Mouse (Mus musculus): ENCODE data around the gene Fam71f2. TPM values are rescaled to one million over a fixed set of nuclear protein-coding genes. Genes with fewer than 3 reads are reported as not detected.
A peak's percentile ranks its signal among the peaks of the same experiment; 100 is the strongest.

Gene Fam71f2
- total RNA-seq, 2 experiments from 2014 or later = 0.25 TPM; not detected in 1

- Histone ChIP-seq H3K27ac (no peak overlapping the region), H3K4me3 (no peak overlapping the region)
- intact Hi-C loops (cut with DNase I) = no loop called here
- DNase-seq = no peak
- no peak for TF ChIP-seq CTCF (IDR thresholded peaks at IDR 0.05)
Observed at GRCm38 (mm10) chr6:29259418-29259817, 20.0 kb upstream of the Fam71f2 start.

GRCm38 (mm10) chr6:29261831-29262230 lies 17.6 kb upstream of the Fam71f2 start:
- DNase-seq = peak; percentile 37
- intact Hi-C loops (cut with DNase I) = no loop called here
- Histone ChIP-seq H3K27ac (peak overlapping the region; percentile 58), H3K4me3 (no peak overlapping the region)
- TF ChIP-seq CTCF (IDR thresholded peaks at IDR 0.05) = no peak

- intact Hi-C loops (cut with DNase I) = no loop called here
- no peak for TF ChIP-seq CTCF (IDR thresholded peaks at IDR 0.05)
- no peak overlapping the region for H3K4me3 ChIP-seq
- peak; percentile 83 for DNase-seq
- H3K27ac ChIP-seq = peak overlapping the region; percentile 60
Observed at GRCm38 (mm10) chr6:29263650-29264455, 15.5 kb upstream of the Fam71f2 start.

GRCm38 (mm10) chr6:29264456-29264781 lies 15.0 kb upstream of the Fam71f2 start:
- peak overlapping the region; percentile 49 for H3K27ac ChIP-seq
- no peak for TF ChIP-seq CTCF (IDR thresholded peaks at IDR 0.05)
- H3K4me3 ChIP-seq = no peak overlapping the region
- DNase-seq = no peak
- intact Hi-C loops (cut with DNase I) = no loop called here

GRCm38 (mm10) chr6:29266936-29267335 lies 12.5 kb upstream of the Fam71f2 start:
- Histone ChIP-seq H3K27ac (no peak overlapping the region), H3K4me3 (no peak overlapping the region)
- DNase-seq = no peak
- intact Hi-C loops (cut with DNase I) = no loop called here
- no peak for TF ChIP-seq CTCF (IDR thresholded peaks at IDR 0.05)

- intact Hi-C loops (cut with DNase I) = no loop called here
- DNase-seq = no peak
- TF ChIP-seq CTCF (IDR thresholded peaks at IDR 0.05) = no peak
- Histone ChIP-seq H3K27ac (no peak overlapping the region), H3K4me3 (no peak overlapping the region)
Observed at GRCm38 (mm10) chr6:29269006-29269668, 10.3 kb upstream of the Fam71f2 start.

GRCm38 (mm10) chr6:29270961-29271360 lies 8.4 kb upstream of the Fam71f2 start:
- no peak for TF ChIP-seq CTCF (IDR thresholded peaks at IDR 0.05)
- DNase-seq = no peak
- intact Hi-C loops (cut with DNase I) = loop anchor here (5.0 kb wide), 1 partner anchor 76 kb away; the partner anchor contains the start of gene Calu
- Histone ChIP-seq H3K4me3 (peak overlapping the region; percentile 68), H3K27ac (peak overlapping the region; percentile 71)

GRCm38 (mm10) chr6:29272312-29273072 lies 6.9 kb upstream of the Fam71f2 start, which contains the start of gene Hilpda:
Hilpda (plus strand) TSS chr6:29272488.
- no peak for TF ChIP-seq CTCF (IDR thresholded peaks at IDR 0.05)
- Histone ChIP-seq H3K4me3 (peak within 1 kb of the TSS; percentile 94), H3K27ac (peak within 1 kb of the TSS; percentile 95)
- DNase-seq = peak; percentile 96
- intact Hi-C loops (cut with DNase I) = loop anchor here (1.0 to 5.0 kb wide), 2 partner anchors 67 to 75 kb away; partner anchors contain the start of gene Calu

GRCm38 (mm10) chr6:29276746-29277145 lies 2.6 kb upstream of the Fam71f2 start:
- Histone ChIP-seq H3K27ac (no peak overlapping the region), H3K4me3 (no peak overlapping the region)
- no peak for TF ChIP-seq CTCF (IDR thresholded peaks at IDR 0.05)
- no peak for DNase-seq
- intact Hi-C loops (cut with DNase I) = no loop called here

GRCm38 (mm10) chr6:29278513-29279267 lies 703 bp upstream of the Fam71f2 start:
- Histone ChIP-seq H3K27ac (peak overlapping the region; percentile 56; the same call in 1 of the 2 replicates), H3K4me3 (no peak overlapping the region)
- DNase-seq = peak; percentile 41
- peak; percentile 75 for TF ChIP-seq CTCF (IDR thresholded peaks at IDR 0.05)
- intact Hi-C loops (cut with DNase I) = loop anchor here (1.0 to 2.0 kb wide), 3 partner anchors 38 to 112 kb away; no protein-coding TSS in a partner anchor

- Histone ChIP-seq H3K27ac (no peak overlapping the region), H3K4me3 (no peak overlapping the region)
- no peak for DNase-seq
- intact Hi-C loops (cut with DNase I) = no loop called here
- TF ChIP-seq CTCF (IDR thresholded peaks at IDR 0.05) = no peak
Observed at GRCm38 (mm10) chr6:29280671-29281070, 1.3 kb downstream of the Fam71f2 start.

GRCm38 (mm10) chr6:29286870-29287269 lies 7.5 kb downstream of the Fam71f2 start:
- intact Hi-C loops (cut with DNase I) = no loop called here
- no peak for TF ChIP-seq CTCF (IDR thresholded peaks at IDR 0.05)

More at GRCm38 (mm10) chr6:29286870-29287269, 7.5 kb downstream of the Fam71f2 start:
- no peak for DNase-seq
- Histone ChIP-seq H3K27ac (no peak overlapping the region), H3K4me3 (no peak overlapping the region)
